Mouse (Mus musculus): ENCODE data around the gene Vmn1r215. TPM values are rescaled to one million over a fixed set of nuclear protein-coding genes. Genes with fewer than 3 reads are reported as not detected.

Vmn1r215 gene
- polyA plus RNA-seq (2012; rRNA removed): not detected in 2 replicates

DNA sequence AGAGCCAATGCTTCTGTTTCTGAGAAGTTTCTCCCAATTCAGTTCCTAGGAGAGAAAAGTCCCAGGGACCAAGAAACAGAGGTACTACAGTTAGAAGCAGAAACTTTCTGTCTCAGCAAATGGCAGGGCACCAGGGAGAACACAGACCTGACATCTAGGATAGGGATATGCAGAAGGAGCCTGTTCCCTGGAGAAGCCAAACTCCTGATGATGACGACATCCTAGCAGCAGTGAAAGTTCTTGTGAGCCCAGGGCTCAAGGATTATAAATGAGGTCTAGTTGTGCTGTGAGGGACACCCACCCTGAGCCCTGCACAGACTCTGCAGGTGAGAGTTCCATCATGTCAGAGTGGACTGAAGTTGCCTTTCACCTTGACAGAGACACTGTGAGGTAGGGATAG is at the start of gene Vmn1r215:
TSS of gene Vmn1r215 (plus strand) at position 301 of the 400 bp plus-strand sequence.

DNA sequence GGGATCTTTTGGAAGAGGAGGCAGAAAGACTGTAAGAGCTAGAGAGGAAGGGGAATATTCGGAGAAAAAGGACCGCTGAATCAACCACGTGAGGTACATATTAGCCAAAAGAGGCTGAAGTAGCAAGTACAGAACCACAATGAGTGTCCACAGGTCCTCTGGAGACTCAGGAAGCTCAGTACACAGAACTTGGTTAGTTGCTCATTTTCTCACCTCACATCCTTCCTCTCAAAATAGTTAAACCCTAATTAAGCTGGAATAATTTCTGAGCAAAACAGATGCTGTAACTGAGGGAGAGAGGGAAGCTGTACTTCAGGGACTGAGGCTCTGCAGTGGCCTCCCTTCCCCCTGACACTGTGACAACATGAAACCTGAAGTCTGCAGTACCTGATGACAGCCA is 37.7 kb upstream of the Vmn1r215 start, which contains the start of gene Vmn1r214:
TSS of gene Vmn1r214 (plus strand) at position 301 of the 400 bp plus-strand sequence.

DNA sequence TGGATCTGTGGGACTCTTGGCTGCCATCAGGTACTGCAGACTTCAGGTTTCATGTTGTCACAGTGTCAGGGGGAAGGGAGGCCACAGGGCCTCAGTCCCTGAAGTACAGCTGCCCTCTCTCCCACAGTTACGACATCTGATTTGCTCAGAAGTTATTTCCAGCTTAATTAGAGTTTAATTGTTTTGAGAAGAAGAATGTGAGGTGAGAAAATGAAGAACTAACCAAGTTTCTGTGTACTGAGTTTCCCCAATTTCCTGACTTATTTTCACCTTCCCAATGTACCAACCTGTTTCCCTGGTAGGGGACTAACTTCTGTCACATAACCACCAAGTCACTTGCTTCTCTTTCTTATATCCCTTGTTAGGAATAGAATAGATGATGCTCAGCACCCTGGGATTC is 50.3 kb downstream of the Vmn1r215 start, which contains the start of gene Vmn1r217:
TSS of gene Vmn1r217 (minus strand) at position 101 of the 400 bp plus-strand sequence.

Other genes starting within 250 kb of the Vmn1r215 start
- gene Vmn1r210, start 236.7 kb upstream of the Vmn1r215 start, polyA plus RNA-seq (2012; rRNA removed): not detected in 2 replicates
- gene Vmn1r211, start 210.5 kb upstream of the Vmn1r215 start, polyA plus RNA-seq (2012; rRNA removed): not detected in 2 replicates
- not detected in 2 replicates for gene Vmn1r212, start 183.8 kb upstream of the Vmn1r215 start, polyA plus RNA-seq (2012; rRNA removed)
- gene Vmn1r213, start 60.4 kb upstream of the Vmn1r215 start, polyA plus RNA-seq (2012; rRNA removed): not detected in 2 replicates
- gene Vmn1r214, start 37.6 kb upstream of the Vmn1r215 start, polyA plus RNA-seq (2012; rRNA removed): not detected in 2 replicates
- not detected in 2 replicates for gene Vmn1r217, start 50.2 kb downstream of the Vmn1r215 start, polyA plus RNA-seq (2012; rRNA removed)
- gene Vmn1r218, start 65.1 kb downstream of the Vmn1r215 start, polyA plus RNA-seq (2012; rRNA removed): not detected in 2 replicates
- not detected in 2 replicates for gene Vmn1r219, start 91.3 kb downstream of the Vmn1r215 start, polyA plus RNA-seq (2012; rRNA removed)
- gene Vmn1r220, start 120.0 kb downstream of the Vmn1r215 start, polyA plus RNA-seq (2012; rRNA removed): not detected in 2 replicates
- gene Vmn1r221, start 146.1 kb downstream of the Vmn1r215 start, polyA plus RNA-seq (2012; rRNA removed): not detected in 2 replicates
- gene Vmn1r222, start 167.9 kb downstream of the Vmn1r215 start, polyA plus RNA-seq (2012; rRNA removed): not detected in 2 replicates
- gene Vmn1r223, start 179.1 kb downstream of the Vmn1r215 start, polyA plus RNA-seq (2012; rRNA removed): not detected in 2 replicates

All from central nervous system, embryonic 11.5 days (tissue).